Comparison of ENCODE assay signal across 7 mouse cellular contexts in the genomic region with DNA sequence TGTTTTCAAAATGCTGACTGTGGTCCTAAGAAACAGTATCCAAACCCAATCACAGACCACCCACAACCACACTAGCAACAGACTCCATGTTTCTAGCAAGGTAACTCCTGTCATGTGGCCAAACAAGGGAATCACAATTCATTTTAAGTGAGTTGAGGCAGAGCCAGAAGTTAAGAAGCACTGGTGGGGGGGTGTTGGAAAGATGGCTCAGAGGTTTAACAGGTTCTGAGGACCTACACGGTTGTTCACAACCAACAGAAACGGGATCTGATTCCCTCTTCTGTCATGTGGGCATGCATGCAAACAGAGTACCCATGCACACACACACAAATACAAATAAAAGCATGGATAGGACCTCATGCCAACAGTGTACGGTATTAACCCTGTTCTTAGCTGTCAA. TPM values are rescaled to one million over a fixed set of nuclear protein-coding genes. Genes with fewer than 3 reads are reported as not detected.
DNase-seq lines count a peak whose midpoint lies in the region; ATAC-seq and TF ChIP-seq lines count a peak whose summit lies in the region.

No protein-coding gene starts in this region.

- H3K4me3 ChIP-seq in neural tube, embryonic 11.5 days (ENCODE audit: low read depth, low read length): peak overlapping the region; percentile 99
- H3K4me3 ChIP-seq in limb, embryonic 14.5 days (replicated peaks; ENCODE audit: low read length): peak overlapping the region; percentile 96
- peak overlapping the region; percentile 86 for H3K4me3 ChIP-seq in stomach, postnatal 0 days (ENCODE audit: low read depth, low read length)

- no peaks in the 10 kb centered on the region for H3K9me3 ChIP-seq in neural tube, embryonic 11.5 days (ENCODE audit: control insufficient read depth, low read length)
- H3K9me3 ChIP-seq in limb, embryonic 14.5 days (ENCODE audit: control insufficient read depth, low read length): no peaks in the 10 kb centered on the region
- no peaks in the 10 kb centered on the region for H3K9me3 ChIP-seq in stomach, postnatal 0 days (ENCODE audit: control insufficient read depth, low read length)

- H3K27ac ChIP-seq in neural tube, embryonic 11.5 days (ENCODE audit: low read depth, low read length): no peak overlapping the region
- H3K27ac ChIP-seq in limb, embryonic 14.5 days (replicated peaks; ENCODE audit: low read depth, low read length): no peak overlapping the region
- peak overlapping the region; percentile 94 for H3K27ac ChIP-seq in stomach, postnatal 0 days (replicated peaks)

- TF ChIP-seq POLR2A in limb, embryonic 14.5 days (IDR thresholded peaks at IDR 0.05; ENCODE audit: borderline replicate concordance, extremely low read depth, insufficient read depth, insufficient read length): no peak

- TF ChIP-seq EP300 in stomach, postnatal 0 days (optimal IDR thresholded peaks at IDR 0.05): no peak

- no peak for TF ChIP-seq CTCF in stomach, postnatal 0 days (IDR thresholded peaks at IDR 0.05; ENCODE audit: low read depth)

- peak overlapping the region; percentile 99 for H3K9ac ChIP-seq in neural tube, embryonic 11.5 days (ENCODE audit: low read length)
- H3K9ac ChIP-seq in limb, embryonic 14.5 days (ENCODE audit: low read depth, low read length, severe bottlenecking): peak overlapping the region; percentile 97
- peak overlapping the region; percentile 91 for H3K9ac ChIP-seq in stomach, postnatal 0 days (ENCODE audit: low read length)

- H3K4me2 ChIP-seq in neural tube, embryonic 11.5 days (ENCODE audit: low read depth): peak overlapping the region; percentile 97
- H3K4me2 ChIP-seq in limb, embryonic 14.5 days (replicated peaks; ENCODE audit: low read depth, low read length, severe bottlenecking): peak overlapping the region; percentile 90
- H3K4me2 ChIP-seq in stomach, postnatal 0 days (replicated peaks; ENCODE audit: low read depth): peak overlapping the region; percentile 77

- 7% methylated on average over 3 of the region's 3 CpGs for WGBS in neural tube, embryonic 11.5 days
- WGBS in limb, embryonic 14.5 days: 7% methylated on average over 3 of the region's 3 CpGs
- 0% methylated on average over 3 of the region's 3 CpGs for WGBS in stomach, postnatal 0 days

- H3K27me3 ChIP-seq in neural tube, embryonic 11.5 days (ENCODE audit: control insufficient read depth, insufficient read depth, low read length): no peaks in the 10 kb centered on the region
- H3K27me3 ChIP-seq in limb, embryonic 14.5 days (ENCODE audit: control insufficient read depth, insufficient read depth, low read length): no peaks in the 10 kb centered on the region
- no peaks in the 10 kb centered on the region for H3K27me3 ChIP-seq in stomach, postnatal 0 days (ENCODE audit: control insufficient read depth, insufficient read depth, low read length)

- H3K4me1 ChIP-seq in neural tube, embryonic 11.5 days (ENCODE audit: control insufficient read depth, insufficient read depth, low read length): peaks cover 11% of the 10 kb centered on the region
- peaks cover 10% of the 10 kb centered on the region for H3K4me1 ChIP-seq in limb, embryonic 14.5 days (ENCODE audit: control insufficient read depth, insufficient read depth, low read length)
- no peaks in the 10 kb centered on the region for H3K4me1 ChIP-seq in stomach, postnatal 0 days (replicated peaks; ENCODE audit: control insufficient read depth, insufficient read depth)

- peaks cover 16% of the 10 kb centered on the region for H3K36me3 ChIP-seq in neural tube, embryonic 11.5 days (ENCODE audit: control insufficient read depth, insufficient read depth, low read length)
- H3K36me3 ChIP-seq in limb, embryonic 14.5 days (ENCODE audit: control insufficient read depth, insufficient read depth, low read length): peaks cover 50% of the 10 kb centered on the region
- peaks cover 14% of the 10 kb centered on the region for H3K36me3 ChIP-seq in stomach, postnatal 0 days (ENCODE audit: control insufficient read depth, insufficient read depth, low read length)

- DNase-seq in neural tube, embryonic 11.5 days (ENCODE audit: low spot score): no peak
- no peak for DNase-seq in neural tube, embryonic 10.5 days (ENCODE audit: extremely low spot score, low spot score)
- DNase-seq in limb, embryonic 14.5 days (ENCODE audit: low spot score): no peak
- DNase-seq in stomach, postnatal 0 days (ENCODE audit: low spot score): no peak
- no peak for DNase-seq in thymus, postnatal 14 days
- no peak for DNase-seq in right cerebral cortex, postnatal 4 days

- ATAC-seq in neural tube, embryonic 11.5 days (ENCODE audit: insufficient read depth, low FRiP score, low TSS enrichment): no peak
- 0 out of 2 replicates have a peak, but pooled peaks have one; percentile 9 for ATAC-seq in erythroblast, adult 5-6 weeks (replicated peaks; ENCODE audit: low FRiP score, poor library complexity, severe bottlenecking)
- no peak for ATAC-seq in limb, embryonic 14.5 days (ENCODE audit: low FRiP score, low read depth)
- no peak for ATAC-seq in stomach, postnatal 0 days (ENCODE audit: low FRiP score, low TSS enrichment)

RNA-seq across cellular contexts. Expression of a gene that starts 1.2 kb away (rescaled TPM):
- 410 and 416 TPM in 2 replicates for polyA plus RNA-seq in neural tube, embryonic 11.5 days (2014; fragmentation: Nextera tagmentation; extraction: Ambion mirVana)
- total RNA-seq in erythroblast, adult 5-6 weeks (2015; ENCODE audit: low replicate concordance): 304 and 345 TPM in 2 replicates
- 128 and 153 TPM in 2 replicates for total RNA-seq in erythroblast, adult 5-6 weeks (2017; ENCODE audit: low replicate concordance)
- polyA plus RNA-seq in limb, embryonic 14.5 days (2012; rRNA removed): 1,058 and 1,343 TPM in 2 replicates
- polyA plus RNA-seq in limb, embryonic 14.5 days (2014; fragmentation: Nextera tagmentation; extraction: Ambion mirVana): 547 and 591 TPM in 2 replicates
- 369 and 402 TPM in 2 replicates for polyA plus RNA-seq in stomach, postnatal 0 days (2015; fragmentation: Nextera tagmentation; extraction: Ambion mirVana)

RNA-seq across cellular contexts. Expression of a gene that starts 30.5 kb away (rescaled TPM):
- polyA plus RNA-seq in neural tube, embryonic 11.5 days (2014; fragmentation: Nextera tagmentation; extraction: Ambion mirVana): 44.3 and 45.2 TPM in 2 replicates
- 35.7 and 44.5 TPM in 2 replicates for total RNA-seq in erythroblast, adult 5-6 weeks (2015; ENCODE audit: low replicate concordance)
- 40.0 and 53.8 TPM in 2 replicates for total RNA-seq in erythroblast, adult 5-6 weeks (2017; ENCODE audit: low replicate concordance)
- 21.6 and 28.1 TPM in 2 replicates for polyA plus RNA-seq in limb, embryonic 14.5 days (2012; rRNA removed)
- polyA plus RNA-seq in limb, embryonic 14.5 days (2014; fragmentation: Nextera tagmentation; extraction: Ambion mirVana): 50.5 and 50.8 TPM in 2 replicates
- polyA plus RNA-seq in stomach, postnatal 0 days (2015; fragmentation: Nextera tagmentation; extraction: Ambion mirVana): 21.5 and 22.9 TPM in 2 replicates
